Mouse (Mus musculus) ES-E14 (cell line): ENCODE measurements around the gene Appbp2. TPM values are rescaled to one million over a fixed set of nuclear protein-coding genes. Genes with fewer than 3 reads are reported as not detected.

ENCODE experiments used
- DNase-seq: peaks from one replicate; pipeline ENCODE4 v3.0.0-alpha.2; 2013; ENCODE audit warnings: low read depth, low spot score
- H3K27ac ChIP-seq: 2 replicates; pipeline ENCODE4 v1.5.1; 2012; ENCODE audit warnings: low read depth, mild to moderate bottlenecking, low read length, moderate library complexity, mixed read lengths; ENCODE audit not compliant: poor library complexity, insufficient read depth, severe bottlenecking
- H3K36me3 ChIP-seq: 2 replicates; pipeline ENCODE4 v1.6.1; 2012; ENCODE audit warnings: mild to moderate bottlenecking, low read length, moderate library complexity, mixed read lengths; ENCODE audit not compliant: control insufficient read depth, poor library complexity, insufficient read depth, severe bottlenecking
- H3K4me1 ChIP-seq, 2 experiments: fragments of 150-350 bp in 1 of 2; sonication (generic) in 1 of 2; 2 replicates each; pipeline ENCODE4 v1.6.1; 2012; ENCODE audit warnings: low read length in 2 of 2, mild to moderate bottlenecking in 1 of 2, mixed read lengths in 1 of 2; ENCODE audit not compliant: control insufficient read depth in 2 of 2, insufficient read depth in 2 of 2, poor library complexity in 1 of 2
- H3K4me3 ChIP-seq, 2 experiments: fragments of 150-350 bp in 1 of 2; sonication (generic) in 1 of 2; 2 replicates each; pipeline ENCODE4 v1.5.1; 2012; ENCODE audit warnings: low read length in 2 of 2, low read depth in 1 of 2, mild to moderate bottlenecking in 1 of 2, mixed read lengths in 1 of 2; ENCODE audit not compliant: insufficient read depth in 1 of 2, poor library complexity in 1 of 2, severe bottlenecking in 1 of 2
- H3K9ac ChIP-seq: 2 replicates; pipeline ENCODE4 v1.6.1; 2012; ENCODE audit warnings: low read depth, mild to moderate bottlenecking, low read length, mixed read lengths; ENCODE audit not compliant: poor library complexity, insufficient read depth, severe bottlenecking
- H3K9me3 ChIP-seq: fragments of 150-350 bp; sonication (generic); 2 replicates; pipeline ENCODE4 v1.6.1; 2012; ENCODE audit warnings: low read depth, mild to moderate bottlenecking, low read length; ENCODE audit not compliant: control insufficient read depth, insufficient read depth
- CHD2 ChIP-seq: IDR thresholded peaks from 2 replicates; pipeline ENCODE4 v1.6.1; 2014; ENCODE audit warnings: mild to moderate bottlenecking, low read depth, low read length, inconsistent platforms
- HCFC1 ChIP-seq: IDR thresholded peaks from 2 replicates; pipeline ENCODE4 v1.6.1; 2012; ENCODE audit warnings: low read length, inconsistent platforms, borderline replicate concordance; ENCODE audit not compliant: insufficient read depth
- MAFK ChIP-seq: IDR thresholded peaks from 2 replicates; pipeline ENCODE4 v1.6.1; 2014; ENCODE audit warnings: mild to moderate bottlenecking, low read depth, low read length, inconsistent platforms; ENCODE audit not compliant: insufficient read depth
- ZC3H11A ChIP-seq: IDR thresholded peaks from 2 replicates; pipeline ENCODE4 v1.6.1; 2012; ENCODE audit warnings: low read depth, mild to moderate bottlenecking, inconsistent platforms, low read length, borderline replicate concordance
- ZNF384 ChIP-seq: IDR thresholded peaks from 2 replicates; pipeline ENCODE4 v1.6.1; 2012; ENCODE audit warnings: low read depth, low read length, inconsistent platforms
- in situ Hi-C, 2 experiments: fragments of 600-800 bp; cut with MboI; formaldehyde crosslinking; loops; one replicate each; pipeline ENCODE4 v1.15.1; 2025; ENCODE audit warnings: low sequenced_read_pairs in 2 of 2, inconsistent platforms in 1 of 2; ENCODE audit not compliant: unreplicated experiment in 2 of 2
- total RNA-seq: library from RNA; depleted of rRNA; stranded (reverse); fragments of 300-350 nt; gene quantifications from 2 replicates; pipeline ENCODE4 v1.2.3, GENCODE M21; 2012

The Appbp2 gene
- total RNA-seq, 1 experiment, result 37.2 TPM

DNA sequence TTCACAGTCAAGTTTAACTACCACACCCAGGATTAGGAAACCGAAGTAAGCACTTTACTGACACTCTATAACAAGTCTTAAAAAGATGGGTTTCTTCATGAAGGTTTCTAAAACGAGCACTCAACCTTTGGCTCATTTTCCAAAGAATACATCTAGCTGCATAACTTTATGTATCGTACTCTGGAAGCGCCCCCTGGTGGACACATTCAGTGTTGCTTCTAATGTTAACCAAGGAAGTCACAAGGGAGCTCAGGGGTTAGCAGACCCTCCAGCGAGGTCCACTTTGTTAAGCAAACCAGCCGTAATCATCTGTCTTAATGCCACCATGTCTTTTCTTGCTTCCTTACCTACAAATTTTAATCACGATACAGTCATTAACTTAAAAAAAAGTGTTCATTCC lies 26.3 kb upstream of the Appbp2 start:
- peak; percentile 74 for DNase-seq
- Histone ChIP-seq H3K4me3 (no peak overlapping the region), H3K9me3 (no peaks in the 10 kb centered on the region), H3K9ac (no peak overlapping the region), H3K27ac (no peak overlapping the region), H3K4me1 (no peaks in the 10 kb centered on the region), H3K36me3 (no peaks in the 10 kb centered on the region)
- in situ Hi-C loops, result no loop called here
- no peak for TF ChIP-seq CHD2
- no peak for TF ChIP-seq ZNF384
- no peak for TF ChIP-seq ZC3H11A

DNA sequence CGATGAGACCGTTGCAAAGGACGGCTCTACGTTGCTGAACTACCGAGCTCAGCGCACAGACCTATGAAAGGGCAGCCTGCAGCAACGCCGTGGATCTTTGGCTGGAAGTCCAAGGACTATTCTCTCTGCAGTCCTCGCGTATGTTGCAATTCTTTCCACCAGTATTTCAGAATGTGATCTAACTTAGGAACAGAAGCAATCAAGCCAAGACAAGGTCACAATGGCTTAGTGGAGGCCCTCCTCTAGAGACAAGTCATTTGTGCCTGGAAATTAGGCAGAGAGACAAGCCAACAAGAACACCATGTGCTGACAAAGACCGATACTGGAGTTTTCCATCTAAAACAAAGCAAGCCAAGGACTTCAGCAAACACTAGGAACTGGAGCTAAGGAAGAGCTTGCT lies 24.0 kb upstream of the Appbp2 start:
- no peak overlapping the region for H3K27ac ChIP-seq
- DNase-seq, result no peak
- no peak overlapping the region for H3K9ac ChIP-seq
- H3K4me1 ChIP-seq, result no peaks in the 10 kb centered on the region
- H3K4me3 ChIP-seq, result no peak overlapping the region
- H3K36me3 ChIP-seq, result no peaks in the 10 kb centered on the region
- in situ Hi-C loops, result no loop called here
- no peaks in the 10 kb centered on the region for H3K9me3 ChIP-seq
- TF ChIP-seq HCFC1, result no peak
- TF ChIP-seq ZNF384, result no peak
- TF ChIP-seq CHD2, result no peak
- no peak for TF ChIP-seq MAFK
- no peak for TF ChIP-seq ZC3H11A

DNA sequence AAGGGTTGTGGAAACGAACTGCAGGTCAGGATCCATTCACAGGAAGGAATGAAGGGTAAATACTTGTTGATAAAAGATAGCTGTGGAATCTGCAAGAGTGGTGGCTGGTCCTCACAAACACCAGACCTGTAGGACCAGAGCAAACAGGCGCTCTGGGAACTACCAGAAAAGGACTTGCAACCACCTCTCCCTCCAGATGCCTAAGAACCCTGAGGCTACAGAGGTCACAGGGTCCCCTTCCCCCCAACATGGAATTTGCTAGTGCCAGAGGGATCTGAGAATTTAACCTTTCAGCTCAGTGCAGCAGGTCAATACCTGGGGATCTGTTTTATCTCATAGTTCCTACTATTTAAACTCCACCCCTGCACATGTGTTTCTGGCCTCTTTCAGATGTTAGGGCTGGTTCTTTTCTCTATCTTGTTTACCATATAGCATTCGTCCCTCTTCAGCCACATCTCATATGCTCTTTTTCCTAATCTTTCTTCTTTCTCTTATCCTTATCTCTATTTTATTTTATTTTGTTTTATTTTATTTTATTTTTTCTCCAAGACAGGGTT lies 20.6 kb upstream of the Appbp2 start:
- in situ Hi-C loops, result no loop called here
- no peak for DNase-seq
- H3K4me3 ChIP-seq, result no peak overlapping the region
- TF ChIP-seq MAFK, result no peak
- TF ChIP-seq ZC3H11A, result no peak
- no peak for TF ChIP-seq CHD2
- TF ChIP-seq ZNF384, result no peak
- TF ChIP-seq HCFC1, result no peak
- H3K9me3 ChIP-seq, result no peaks in the 10 kb centered on the region
- H3K36me3 ChIP-seq, result no peaks in the 10 kb centered on the region
- H3K9ac ChIP-seq, result no peak overlapping the region
- no peak overlapping the region for H3K27ac ChIP-seq
- no peaks in the 10 kb centered on the region for H3K4me1 ChIP-seq

DNA sequence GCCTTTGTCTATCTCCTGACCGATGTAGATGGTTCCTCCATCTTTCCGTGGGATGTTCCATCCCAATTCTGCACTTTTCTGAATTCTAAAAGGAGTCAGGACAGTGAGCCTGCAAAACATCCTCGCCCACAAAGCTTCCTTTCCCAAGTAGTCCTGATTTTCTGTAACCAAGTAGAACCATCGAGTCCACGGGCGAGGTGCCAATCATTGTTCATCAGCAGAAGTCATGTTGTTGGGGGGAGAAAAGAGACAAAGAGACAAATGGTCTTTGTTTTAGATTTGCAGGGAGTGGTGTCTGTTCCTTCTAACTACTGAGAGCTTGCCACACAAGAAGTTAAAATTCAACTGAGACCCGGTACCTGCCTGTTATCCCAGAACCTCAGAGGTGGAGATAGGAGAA lies 18.7 kb upstream of the Appbp2 start:
- H3K9ac ChIP-seq, result no peak overlapping the region
- no peak for DNase-seq
- H3K27ac ChIP-seq, result no peak overlapping the region
- no peak for TF ChIP-seq ZNF384
- no peak for TF ChIP-seq MAFK
- TF ChIP-seq CHD2, result no peak
- H3K4me1 ChIP-seq, result no peaks in the 10 kb centered on the region
- no peaks in the 10 kb centered on the region for H3K9me3 ChIP-seq
- no peak overlapping the region for H3K4me3 ChIP-seq
- H3K36me3 ChIP-seq, result no peaks in the 10 kb centered on the region
- in situ Hi-C loops, result no loop called here

DNA sequence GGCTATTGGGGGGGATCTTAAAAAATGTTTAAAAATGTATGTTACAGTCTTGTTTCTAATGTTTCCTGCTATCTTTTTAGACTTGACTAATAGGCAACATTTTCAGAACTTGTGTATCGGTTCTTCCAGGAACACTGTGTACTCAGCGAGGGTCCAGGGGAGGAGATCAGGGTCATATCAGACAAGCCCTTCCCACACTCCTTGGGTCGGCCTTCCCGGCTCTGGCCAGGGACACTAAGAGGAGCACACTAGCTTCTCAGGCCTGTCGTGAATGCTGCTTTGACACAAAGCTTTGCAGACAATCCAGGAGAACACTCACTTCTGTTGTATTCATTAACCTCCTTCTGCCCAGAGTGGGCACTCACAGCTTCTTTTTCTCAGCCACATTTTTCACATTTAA lies 18.1 kb upstream of the Appbp2 start:
- Histone ChIP-seq H3K27ac (no peak overlapping the region), H3K36me3 (no peaks in the 10 kb centered on the region), H3K4me1 (peaks cover 0 to 4% of the 10 kb centered on the region in 2 experiments; a peak in 2 of 4 replicates), H3K9ac (no peak overlapping the region), H3K4me3 (no peak overlapping the region), H3K9me3 (no peaks in the 10 kb centered on the region)
- in situ Hi-C loops, result no loop called here
- no peak for TF ChIP-seq MAFK
- no peak for TF ChIP-seq HCFC1
- TF ChIP-seq ZNF384, result no peak
- no peak for DNase-seq
